Mouse (Mus musculus) brown adipose tissue, adult 24 weeks (tissue): ENCODE data around the gene Acox2. TPM values are rescaled to one million over a fixed set of nuclear protein-coding genes. Genes with fewer than 3 reads are reported as not detected.

ENCODE experiments used
- H3K27ac ChIP-seq: fragments of 200-500 bp; replicated peaks from 2 replicates; pipeline ENCODE4 v1.5.1; 2012; ENCODE audit warnings: low read depth, mild to moderate bottlenecking, low read length
- H3K4me1 ChIP-seq: fragments of 200-500 bp; 2 replicates; pipeline ENCODE4 v1.6.1; 2012; ENCODE audit warnings: low read length, mixed read lengths; ENCODE audit not compliant: control insufficient read depth, insufficient read depth, insufficient read length
- H3K4me3 ChIP-seq: fragments of 200-500 bp; 2 replicates; pipeline ENCODE4 v1.5.1; 2012; ENCODE audit warnings: low read depth, mild to moderate bottlenecking, low read length, moderate library complexity; ENCODE audit not compliant: insufficient read depth
- polyA plus RNA-seq: library from polyadenylated mRNA; stranded (reverse); fragments of >200 nt; gene quantifications from 2 replicates; pipeline ENCODE4 v1.2.4, GENCODE M21; 2012; ENCODE audit not compliant: missing spikeins, insufficient read depth, insufficient read length

Gene Acox2
- polyA plus RNA-seq, 1 experiment = 4.3 TPM

GRCm38 (mm10) chr14:8232155-8232910, 26.8 kb downstream of the Acox2 start:
- Histone ChIP-seq H3K27ac (no peak overlapping the region), H3K4me3 (no peak overlapping the region), H3K4me1 (no peaks in the 10 kb centered on the region)

GRCm38 (mm10) chr14:8229367-8230019, 29.7 kb downstream of the Acox2 start:
- H3K4me3 ChIP-seq = no peak overlapping the region
- no peak overlapping the region for H3K27ac ChIP-seq

GRCm38 (mm10) chr14:8224805-8225204, 34.3 kb downstream of the Acox2 start:
- Histone ChIP-seq H3K4me1 (no peaks in the 10 kb centered on the region), H3K4me3 (no peak overlapping the region), H3K27ac (no peak overlapping the region)

More at GRCm38 (mm10) chr14:8229367-8230019, 29.7 kb downstream of the Acox2 start:
- no peaks in the 10 kb centered on the region for H3K4me1 ChIP-seq

DNA sequence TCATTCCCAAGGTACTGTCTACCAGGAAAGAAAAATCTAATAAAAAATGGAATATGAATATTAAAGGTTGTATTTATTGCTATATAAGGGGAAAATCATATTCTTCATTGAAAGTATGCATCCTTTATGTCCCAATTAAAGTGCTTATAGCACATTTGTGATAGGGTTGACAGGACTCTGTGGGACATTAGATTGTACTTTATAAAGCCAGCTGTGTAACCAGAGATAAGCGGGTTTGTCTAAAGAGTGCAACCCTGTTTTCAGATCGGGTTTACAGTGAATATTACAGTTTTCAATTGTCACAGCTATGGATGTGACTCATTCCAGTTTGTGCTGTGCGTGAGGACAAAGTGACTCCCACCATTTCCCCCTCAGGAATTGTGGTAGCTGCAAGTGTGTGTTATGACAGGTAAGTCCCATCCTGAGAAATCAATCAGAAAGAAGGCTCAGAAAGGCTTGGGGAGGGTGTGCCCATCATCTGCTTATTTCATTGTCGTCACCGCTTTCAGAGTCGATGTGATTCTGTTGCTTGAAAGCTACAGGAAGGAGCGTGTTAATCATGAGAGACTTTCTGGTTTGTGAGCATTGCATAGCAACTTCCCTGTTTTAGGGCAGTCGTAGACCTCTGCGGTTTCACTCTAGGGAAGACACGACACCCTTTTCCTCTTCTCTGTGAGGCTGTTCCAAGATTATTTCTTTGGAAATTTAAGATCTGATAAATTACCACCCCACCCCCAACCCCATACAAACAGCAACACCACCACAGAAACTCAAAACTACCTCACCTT, 35.5 kb downstream of the Acox2 start:
- Histone ChIP-seq H3K4me3 (no peak overlapping the region), H3K4me1 (no peaks in the 10 kb centered on the region), H3K27ac (no peak overlapping the region)

GRCm38 (mm10) chr14:8222561-8222960, 36.6 kb downstream of the Acox2 start:
- no peak overlapping the region for H3K4me3 ChIP-seq
- H3K27ac ChIP-seq = no peak overlapping the region
- H3K4me1 ChIP-seq = no peaks in the 10 kb centered on the region

- Histone ChIP-seq H3K4me1 (peaks cover 3% of the 10 kb centered on the region; the same call in 1 of the 2 replicates), H3K27ac (no peak overlapping the region), H3K4me3 (no peak overlapping the region)
These were observed 38.2 kb downstream of the Acox2 start for GRCm38 (mm10) chr14:8220912-8221311.

DNA sequence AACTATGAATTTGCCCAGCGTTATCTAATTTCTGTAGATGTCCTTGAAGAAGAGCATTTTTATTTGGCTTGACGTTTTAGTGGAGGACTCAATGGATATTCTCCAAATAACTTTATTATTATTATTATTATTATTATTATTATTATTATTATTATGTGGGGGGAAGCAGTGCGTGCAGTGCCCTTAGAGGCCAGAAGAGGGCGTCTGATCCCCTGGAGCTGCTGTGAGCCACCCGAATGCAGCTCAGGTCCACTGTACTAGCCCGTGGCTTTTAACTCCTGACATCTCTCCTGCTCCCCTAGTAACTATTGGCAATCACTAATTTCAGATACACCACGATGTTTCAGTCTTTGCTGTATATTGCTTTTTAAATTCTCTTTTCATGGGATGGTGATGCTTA, 38.8 kb downstream of the Acox2 start:
- Histone ChIP-seq H3K4me3 (no peak overlapping the region), H3K4me1 (peaks cover 5% of the 10 kb centered on the region), H3K27ac (no peak overlapping the region)

DNA sequence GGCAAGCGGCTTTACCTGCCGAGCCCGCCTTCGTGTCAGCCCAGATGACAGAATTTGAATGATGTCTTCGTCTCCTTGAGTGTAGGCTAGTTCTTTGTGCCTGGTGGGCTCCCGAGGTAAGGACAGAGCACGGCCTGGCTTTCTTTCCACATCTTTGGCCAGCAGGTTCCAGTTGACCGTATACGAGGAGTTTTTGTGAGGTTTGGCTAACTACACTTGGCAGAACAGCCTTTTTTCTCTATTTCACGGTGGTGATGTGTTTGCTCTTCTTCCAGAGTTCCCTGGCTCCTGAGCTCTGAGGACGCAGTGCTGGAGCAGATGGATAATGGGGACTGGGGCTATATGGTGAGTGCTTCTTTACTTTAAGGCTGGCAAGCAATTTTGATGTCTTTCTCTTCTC, 39.3 kb downstream of the Acox2 start:
- H3K4me1 ChIP-seq = peaks cover 7% of the 10 kb centered on the region
- no peak overlapping the region for H3K27ac ChIP-seq
- no peak overlapping the region for H3K4me3 ChIP-seq

DNA sequence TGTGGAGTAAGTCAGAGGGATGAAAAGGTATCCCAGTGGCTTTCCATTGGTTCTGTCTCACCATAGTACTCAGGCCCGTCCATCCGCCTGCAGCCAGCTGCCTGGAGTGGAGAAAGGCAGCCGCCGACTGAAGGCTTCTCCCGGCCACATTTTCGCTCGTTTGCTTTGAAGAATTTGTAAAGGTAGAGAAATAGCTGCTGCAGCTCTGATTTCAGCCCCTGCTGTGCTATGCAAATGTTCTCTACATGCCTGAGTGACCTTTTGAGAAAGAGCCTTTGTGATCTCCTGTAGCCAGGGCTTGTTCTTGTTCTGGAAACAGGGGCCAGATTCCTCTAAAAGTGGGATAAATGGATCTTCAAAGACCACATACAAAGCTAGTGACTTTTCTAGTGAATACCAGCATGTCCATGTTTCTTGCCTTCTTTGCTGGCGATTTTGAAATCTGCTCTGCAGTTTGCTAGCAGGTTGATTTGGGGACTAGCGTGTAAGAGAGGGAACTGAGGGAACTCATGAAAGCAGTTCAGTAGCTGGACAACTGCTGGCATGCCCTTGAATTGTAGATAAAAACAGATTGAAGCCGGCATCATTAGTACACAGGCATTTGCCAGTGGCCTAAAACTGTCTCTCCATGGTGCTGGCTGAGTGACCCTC, 40.3 kb downstream of the Acox2 start:
- peaks cover 7% of the 10 kb centered on the region for H3K4me1 ChIP-seq
- H3K4me3 ChIP-seq = no peak overlapping the region
- no peak overlapping the region for H3K27ac ChIP-seq

- H3K4me3 ChIP-seq = no peak overlapping the region
- H3K4me1 ChIP-seq = peaks cover 7% of the 10 kb centered on the region
- H3K27ac ChIP-seq = no peak overlapping the region
These were observed 40.9 kb downstream of the Acox2 start for GRCm38 (mm10) chr14:8218238-8218637.

DNA sequence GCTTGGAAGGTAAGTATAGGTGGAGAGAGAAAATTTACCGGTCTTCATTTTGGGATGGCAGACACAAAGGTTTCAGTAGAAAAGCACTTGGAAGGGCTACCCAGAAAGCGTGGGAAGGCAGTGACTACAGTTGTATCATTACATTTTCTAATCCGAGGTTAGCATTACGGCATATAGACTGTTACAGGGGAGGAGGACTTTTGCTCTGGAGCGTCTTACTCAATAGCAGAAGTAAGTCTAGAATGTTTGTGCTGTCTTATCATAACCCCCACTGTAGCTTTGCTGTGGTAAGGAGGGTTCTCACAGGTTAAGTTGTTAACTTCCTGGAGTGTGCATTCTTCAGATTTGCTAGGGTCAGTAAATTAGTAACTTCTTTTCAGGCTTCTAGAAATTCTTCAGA, 43.1 kb downstream of the Acox2 start:
- no peak overlapping the region for H3K27ac ChIP-seq

DNA sequence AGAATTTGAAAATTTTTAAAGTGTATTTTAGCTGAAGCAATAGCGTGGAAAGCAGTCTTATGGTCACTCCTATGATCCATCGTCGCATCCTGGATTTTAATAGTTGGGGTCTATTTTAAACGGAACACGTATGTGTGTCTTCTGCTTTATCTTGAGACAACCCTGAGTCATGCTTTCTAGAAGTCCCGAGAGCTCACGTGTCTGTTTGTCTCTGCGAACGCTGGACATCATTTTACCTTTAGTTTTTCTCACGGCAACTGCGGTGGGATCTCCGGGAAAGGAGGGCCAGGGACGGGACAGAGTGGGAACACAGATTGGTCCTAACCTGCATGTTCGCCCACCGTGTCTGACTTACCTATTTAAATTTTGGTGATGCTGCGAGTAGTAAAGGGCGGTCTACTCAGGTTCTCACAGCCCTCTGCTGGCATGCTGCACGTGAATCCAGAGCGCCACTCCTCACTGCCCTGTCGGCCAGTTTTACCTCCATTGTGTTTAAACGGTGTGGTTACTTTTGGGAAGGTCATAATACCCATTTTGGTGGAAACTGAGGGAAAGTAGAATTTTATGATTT, 43.9 kb downstream of the Acox2 start:
- H3K4me3 ChIP-seq = peak overlapping the region; percentile 99
- H3K27ac ChIP-seq = no peak overlapping the region

More for the DNA sequence above, 43.1 kb downstream of the Acox2 start:
- H3K4me3 ChIP-seq = no peak overlapping the region
- peaks cover 7% of the 10 kb centered on the region for H3K4me1 ChIP-seq

GRCm38 (mm10) chr14:8214299-8215207, 44.6 kb downstream of the Acox2 start:
- Histone ChIP-seq H3K27ac (peak overlapping the region; percentile 79), H3K4me1 (peaks cover 7% of the 10 kb centered on the region), H3K4me3 (peak overlapping the region; percentile 99)

More for the DNA sequence above, 43.9 kb downstream of the Acox2 start:
- peaks cover 7% of the 10 kb centered on the region for H3K4me1 ChIP-seq

GRCm38 (mm10) chr14:8213803-8214224, 45.3 kb downstream of the Acox2 start, which contains the start of gene Kctd6:
Gene Kctd6, plus strand, starts transcription at chr14:8214140.
- Histone ChIP-seq H3K4me3 (peak within 1 kb of the TSS; percentile 99), H3K27ac (peak within 1 kb of the TSS; percentile 79), H3K4me1 (peaks cover 7% of the 10 kb centered on the region)
